Mouse (Mus musculus) hindbrain, embryonic 16.5 days (tissue): ENCODE results near the gene Rbpms2. TPM values are rescaled to one million over a fixed set of nuclear protein-coding genes. Genes with fewer than 3 reads are reported as not detected.
"Not testable (repeated sequence)": the region's sequence is repeated elsewhere in the genome, so short reads cannot be mapped to it uniquely, and the experiment has no call there.

Source experiments
- ATAC-seq: fragments of 200-750 bp; cut with Nextera tagmentation; 2 replicates; pipeline ENCODE4 v1.8.0; 2017; ENCODE audit warnings: moderate TSS enrichment, moderate library complexity
- H3K27ac ChIP-seq: fragments of 300-500 bp; sonication (generic); 2 replicates; pipeline ENCODE4 v1.5.1; 2014; ENCODE audit warnings: low read depth, mild to moderate bottlenecking, control low read depth, low read length, moderate library complexity
- H3K27me3 ChIP-seq: fragments of 300-500 bp; sonication (generic); replicated peaks from 2 replicates; pipeline ENCODE4 v1.6.1; 2014; ENCODE audit warnings: low read length; ENCODE audit not compliant: control insufficient read depth, insufficient read depth
- H3K36me3 ChIP-seq: fragments of 300-500 bp; sonication (generic); 2 replicates; pipeline ENCODE4 v1.6.1; 2014; ENCODE audit warnings: mild to moderate bottlenecking, low read length, moderate library complexity, mixed read lengths; ENCODE audit not compliant: control insufficient read depth, insufficient read depth
- H3K4me1 ChIP-seq: fragments of 300-500 bp; sonication (generic); 2 replicates; pipeline ENCODE4 v1.6.1; 2014; ENCODE audit warnings: low read depth, low read length; ENCODE audit not compliant: control insufficient read depth, insufficient read depth
- H3K4me2 ChIP-seq: fragments of 300-500 bp; sonication (generic); 2 replicates; pipeline ENCODE4 v1.6.1; 2014; ENCODE audit warnings: mild to moderate bottlenecking, low read length, control low read depth, moderate library complexity
- H3K4me3 ChIP-seq: fragments of 300-500 bp; sonication (generic); 2 replicates; pipeline ENCODE4 v1.5.1; 2014; ENCODE audit warnings: mild to moderate bottlenecking, low read length, control low read depth, moderate library complexity
- H3K9ac ChIP-seq: fragments of 300-500 bp; sonication (generic); 2 replicates; pipeline ENCODE4 v1.6.1; 2014; ENCODE audit warnings: low read depth, mild to moderate bottlenecking, control low read depth, low read length, moderate library complexity
- H3K9me3 ChIP-seq: fragments of 300-500 bp; sonication (generic); 2 replicates; pipeline ENCODE4 v1.6.1; 2014; ENCODE audit warnings: mild to moderate bottlenecking, low read length, moderate library complexity; ENCODE audit not compliant: control insufficient read depth
- WGBS: fragments of 180-500 bp; shearing (Covaris S2); extraction: QIAGEN DNeasy Blood & Tissue Kit; methylation state at CpG from one replicate; pipeline ENCODE4 v1.1.7; 2014; 5-methylcytosine and 5-hydroxymethylcytosine counted together
- polyA plus RNA-seq: library from polyadenylated mRNA; unstranded; fragments of >200 nt; fragmentation: Nextera tagmentation; extraction: Ambion mirVana; gene quantifications from 2 replicates; pipeline ENCODE4 v1.2.1, GENCODE M21; 2015

Gene Rbpms2
- polyA plus RNA-seq, 1 experiment from 2014 or later = 4.6 TPM

DNA sequence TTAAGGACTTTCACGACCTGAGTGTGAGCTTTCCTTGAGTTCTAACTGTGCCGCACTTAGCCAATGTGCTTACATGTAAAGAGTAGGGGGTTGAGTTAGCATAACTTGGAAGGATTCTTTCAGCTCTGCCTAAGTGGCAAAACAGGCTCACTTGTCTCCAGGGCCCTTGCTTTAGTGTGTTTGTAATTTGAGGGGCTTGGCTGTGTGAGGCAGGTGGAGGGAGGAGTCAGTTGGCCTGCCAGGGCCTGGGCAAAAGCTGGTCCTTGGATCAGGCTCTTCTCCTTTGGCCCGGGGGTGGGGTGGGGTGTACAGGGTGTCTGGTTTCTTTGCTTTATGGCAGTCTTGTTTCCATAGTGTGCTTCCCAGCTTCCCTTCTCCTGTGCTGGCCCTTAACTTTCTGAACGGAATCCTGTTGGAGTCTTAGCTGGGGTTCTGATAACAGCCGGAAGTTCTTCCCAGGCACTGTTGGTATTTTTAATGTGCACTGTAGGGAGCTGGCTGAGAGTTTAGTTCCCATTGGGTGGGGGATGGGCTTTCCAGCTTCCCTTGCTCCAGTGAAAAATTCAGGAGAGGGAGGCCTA is 49.8 kb downstream of the Rbpms2 start:
- peak overlapping the region; percentile 14; the same call in 1 of the 2 replicates for H3K27ac ChIP-seq
- H3K4me1 ChIP-seq = peaks cover 50% of the 10 kb centered on the region
- no peaks in the 10 kb centered on the region for H3K27me3 ChIP-seq
- H3K4me2 ChIP-seq = peak overlapping the region; percentile 95
- H3K36me3 ChIP-seq = no peaks in the 10 kb centered on the region
- no peaks in the 10 kb centered on the region for H3K9me3 ChIP-seq
- H3K4me3 ChIP-seq = peak overlapping the region; percentile 20
- H3K9ac ChIP-seq = peak overlapping the region; percentile 13; the same call in 1 of the 2 replicates
- 30% methylated on average over 5 of the region's 5 CpGs for WGBS
- no peak for ATAC-seq

DNA sequence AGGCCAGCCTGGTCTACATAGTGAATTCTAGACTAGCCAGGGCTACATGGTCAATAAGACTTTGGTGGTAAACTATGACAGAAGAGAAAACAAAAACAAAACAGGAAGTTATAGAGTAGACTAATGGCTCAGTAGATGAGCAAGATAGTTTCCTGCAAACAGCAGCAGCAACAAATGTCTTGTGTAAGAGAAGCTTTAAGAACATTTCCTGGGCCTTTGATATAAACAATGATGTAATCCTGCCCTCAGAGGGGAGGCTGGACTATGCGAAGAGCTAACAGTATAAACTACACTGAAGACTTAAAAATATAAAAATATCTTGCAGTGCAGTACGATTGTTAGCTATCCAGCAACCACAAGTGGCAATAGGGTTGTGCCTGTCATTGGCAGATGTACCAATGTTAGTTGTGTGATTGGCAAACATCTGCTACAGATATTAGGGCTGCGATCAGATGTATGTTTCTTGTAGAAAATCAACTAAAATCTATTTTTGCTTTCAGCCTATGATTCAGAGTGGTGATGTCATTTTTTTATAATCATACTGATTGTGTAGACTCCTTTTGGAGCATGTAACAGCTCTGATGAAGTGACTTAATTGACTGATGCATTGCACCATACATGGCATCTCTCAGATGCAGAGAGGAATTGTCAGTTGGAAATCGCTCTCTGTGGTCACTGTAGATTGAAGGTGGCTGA is 51.6 kb downstream of the Rbpms2 start:
- peaks cover 48% of the 10 kb centered on the region for H3K4me1 ChIP-seq
- no peak overlapping the region for H3K4me3 ChIP-seq
- no peaks in the 10 kb centered on the region for H3K27me3 ChIP-seq
- 84% methylated on average over 4 of the region's 4 CpGs for WGBS
- H3K9ac ChIP-seq = no peak overlapping the region
- H3K27ac ChIP-seq = no peak overlapping the region
- H3K36me3 ChIP-seq = no peaks in the 10 kb centered on the region
- no peak overlapping the region for H3K4me2 ChIP-seq
- no peaks in the 10 kb centered on the region for H3K9me3 ChIP-seq
- ATAC-seq = no peak

DNA sequence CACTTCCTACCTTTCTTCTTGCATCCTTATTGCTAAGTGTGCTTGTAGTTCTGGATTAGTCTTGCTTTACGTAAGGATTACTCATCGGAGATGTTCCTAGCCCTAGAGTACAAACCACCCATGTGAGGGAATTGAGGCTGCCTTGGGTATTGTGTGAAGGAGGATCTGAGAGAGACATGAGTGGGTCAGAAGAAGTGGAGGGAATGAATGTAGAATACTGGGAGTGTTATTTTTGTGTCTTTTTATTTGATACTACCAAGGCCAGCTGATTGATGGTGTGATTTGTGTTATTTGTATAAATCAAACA is 52.1 kb downstream of the Rbpms2 start:
- no peaks in the 10 kb centered on the region for H3K9me3 ChIP-seq
- H3K27me3 ChIP-seq = no peaks in the 10 kb centered on the region
- H3K4me1 ChIP-seq = peaks cover 48% of the 10 kb centered on the region
- H3K27ac ChIP-seq = no peak overlapping the region
- 93% methylated on average over 2 of the region's 2 CpGs for WGBS
- ATAC-seq = no peak
- H3K4me2 ChIP-seq = no peak overlapping the region
- H3K4me3 ChIP-seq = no peak overlapping the region
- H3K9ac ChIP-seq = no peak overlapping the region
- peaks cover 2% of the 10 kb centered on the region for H3K36me3 ChIP-seq

DNA sequence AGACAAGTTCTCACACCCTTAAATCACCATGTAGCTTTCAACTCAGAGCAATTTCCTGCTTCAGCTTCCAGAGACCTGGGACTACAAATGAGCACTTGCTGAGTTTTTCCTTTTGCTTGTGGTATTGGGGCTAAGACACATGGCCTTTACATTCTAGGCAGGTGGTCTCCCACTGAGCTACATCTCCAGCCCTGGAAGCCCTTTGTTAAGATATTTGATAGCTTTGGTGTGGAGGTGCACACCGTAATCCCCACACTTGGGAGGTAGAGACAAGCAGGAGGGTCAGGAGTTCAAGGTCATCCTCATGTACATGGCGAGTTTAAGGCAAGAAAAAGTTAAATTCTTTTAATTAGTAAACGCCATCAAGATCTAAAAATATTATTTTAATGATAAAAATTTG is 52.7 kb downstream of the Rbpms2 start:
- 86% methylated on average over 3 of the region's 3 CpGs for WGBS
- Histone ChIP-seq H3K4me3 (no peak overlapping the region), H3K4me2 (no peak overlapping the region), H3K9me3 (no peaks in the 10 kb centered on the region), H3K9ac (no peak overlapping the region), H3K36me3 (peaks cover 6% of the 10 kb centered on the region), H3K27me3 (no peaks in the 10 kb centered on the region), H3K4me1 (peaks cover 48% of the 10 kb centered on the region), H3K27ac (no peak overlapping the region)
- no peak for ATAC-seq

DNA sequence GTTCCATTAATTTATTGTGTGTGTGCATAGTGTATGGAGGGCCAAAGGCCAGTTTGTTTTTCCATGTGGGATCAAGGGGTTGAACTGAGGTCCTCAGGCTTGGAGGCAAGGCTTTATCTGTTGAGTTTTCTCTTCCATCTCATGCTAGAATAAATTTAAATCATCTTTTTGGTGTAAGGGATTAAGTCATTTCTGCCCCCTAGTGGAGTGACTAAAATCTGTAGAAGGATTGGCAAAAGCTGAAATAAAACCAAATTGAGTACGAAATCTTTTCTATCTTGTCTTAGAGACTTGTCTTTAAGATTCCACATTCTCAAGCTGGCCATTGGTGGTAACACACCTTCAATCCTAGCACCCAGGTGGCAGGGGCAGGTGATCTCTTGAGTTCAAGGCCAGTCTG is 53.5 kb downstream of the Rbpms2 start:
- peaks cover 40% of the 10 kb centered on the region for H3K4me1 ChIP-seq
- H3K27me3 ChIP-seq = no peaks in the 10 kb centered on the region
- ATAC-seq = no peak
- no peak overlapping the region for H3K27ac ChIP-seq
- H3K9me3 ChIP-seq = no peaks in the 10 kb centered on the region
- H3K9ac ChIP-seq = no peak overlapping the region
- no peak overlapping the region for H3K4me3 ChIP-seq
- 77% methylated on average over 1 of the region's 1 CpGs for WGBS
- no peak overlapping the region for H3K4me2 ChIP-seq
- H3K36me3 ChIP-seq = peaks cover 12% of the 10 kb centered on the region

DNA sequence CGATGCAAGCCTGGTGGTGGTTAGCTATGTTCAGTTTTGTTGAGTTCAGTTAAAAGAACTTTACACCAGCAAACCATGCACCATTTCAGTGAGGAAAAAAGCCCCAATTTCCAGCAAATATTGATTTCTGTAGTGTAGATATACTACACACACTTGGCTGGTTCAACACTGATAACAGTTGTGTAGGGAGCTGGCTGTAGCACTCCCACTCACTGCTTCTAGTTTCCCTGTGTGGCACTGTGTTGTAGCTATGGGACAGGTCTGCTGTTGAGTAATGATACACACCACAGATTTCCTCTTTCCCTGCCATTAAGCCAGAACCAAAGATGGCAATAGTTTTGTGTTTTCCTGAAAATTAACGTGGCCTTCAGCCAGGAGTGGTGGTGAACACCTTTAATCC is 55.3 kb downstream of the Rbpms2 start:
- Histone ChIP-seq H3K4me1 (peaks cover 23% of the 10 kb centered on the region), H3K4me2 (no peak overlapping the region), H3K4me3 (no peak overlapping the region), H3K9me3 (no peaks in the 10 kb centered on the region), H3K36me3 (peaks cover 17% of the 10 kb centered on the region), H3K27me3 (no peaks in the 10 kb centered on the region), H3K27ac (no peak overlapping the region), H3K9ac (no peak overlapping the region)
- no peak for ATAC-seq
- WGBS = 85% methylated on average over 2 of the region's 2 CpGs

DNA sequence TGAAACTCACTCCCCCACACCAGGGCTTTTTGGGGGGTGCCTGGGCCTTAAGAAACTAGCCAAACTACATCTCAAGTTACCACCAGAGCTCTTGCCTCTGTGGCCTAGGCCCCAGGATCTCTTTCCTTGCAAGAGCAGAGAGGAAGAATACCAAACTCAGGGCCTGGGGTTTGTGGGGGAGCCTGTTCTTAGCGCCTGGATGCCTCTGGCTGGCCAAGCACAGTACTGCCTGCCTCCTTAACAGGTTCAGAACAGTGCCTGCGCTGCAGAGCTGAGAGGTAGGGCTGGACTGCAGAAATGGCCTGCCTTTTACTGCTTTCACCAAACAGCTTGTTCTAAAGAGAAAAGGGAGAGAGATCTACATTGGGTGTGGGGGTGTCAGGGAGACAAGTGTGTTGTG is 60.4 kb downstream of the Rbpms2 start:
- not testable (repeated sequence) for H3K9ac ChIP-seq, H3K4me1 ChIP-seq, H3K4me2 ChIP-seq, H3K27me3 ChIP-seq, H3K27ac ChIP-seq, H3K4me3 ChIP-seq, ATAC-seq, H3K9me3 ChIP-seq
- 82% methylated on average over 1 of the region's 2 CpGs for WGBS
- peaks cover 24% of the 10 kb centered on the region for H3K36me3 ChIP-seq

DNA sequence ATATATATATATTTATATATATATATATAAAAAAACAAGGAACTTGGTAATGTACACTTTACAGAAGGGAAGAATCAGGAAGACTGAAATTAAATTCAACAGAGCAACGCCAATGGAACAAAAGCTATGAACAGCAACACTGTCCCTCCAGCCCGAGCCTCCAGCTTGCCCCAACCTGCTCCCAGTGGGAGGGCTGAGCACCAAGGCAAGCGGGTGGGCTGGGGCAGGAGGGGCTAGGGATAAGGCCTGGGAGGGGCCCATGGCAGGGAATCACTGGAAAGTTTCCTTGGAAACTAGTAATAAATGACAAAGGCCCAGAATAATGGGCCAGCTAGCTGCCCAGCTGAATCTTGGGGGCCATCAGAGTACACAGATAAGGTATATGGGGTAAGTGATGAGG is 63.0 kb downstream of the Rbpms2 start:
- Histone ChIP-seq H3K27ac (no peak overlapping the region; the same call in 1 of the 2 replicates), H3K9me3 (no peaks in the 10 kb centered on the region), H3K4me3 (no peak overlapping the region), H3K36me3 (peaks cover 26% of the 10 kb centered on the region), H3K9ac (peak overlapping the region; percentile 42; the same call in 1 of the 2 replicates), H3K4me2 (no peak overlapping the region), H3K27me3 (no peaks in the 10 kb centered on the region), H3K4me1 (peaks cover 2% of the 10 kb centered on the region)
- no peak for ATAC-seq
- 7% methylated on average over 3 of the region's 3 CpGs for WGBS

DNA sequence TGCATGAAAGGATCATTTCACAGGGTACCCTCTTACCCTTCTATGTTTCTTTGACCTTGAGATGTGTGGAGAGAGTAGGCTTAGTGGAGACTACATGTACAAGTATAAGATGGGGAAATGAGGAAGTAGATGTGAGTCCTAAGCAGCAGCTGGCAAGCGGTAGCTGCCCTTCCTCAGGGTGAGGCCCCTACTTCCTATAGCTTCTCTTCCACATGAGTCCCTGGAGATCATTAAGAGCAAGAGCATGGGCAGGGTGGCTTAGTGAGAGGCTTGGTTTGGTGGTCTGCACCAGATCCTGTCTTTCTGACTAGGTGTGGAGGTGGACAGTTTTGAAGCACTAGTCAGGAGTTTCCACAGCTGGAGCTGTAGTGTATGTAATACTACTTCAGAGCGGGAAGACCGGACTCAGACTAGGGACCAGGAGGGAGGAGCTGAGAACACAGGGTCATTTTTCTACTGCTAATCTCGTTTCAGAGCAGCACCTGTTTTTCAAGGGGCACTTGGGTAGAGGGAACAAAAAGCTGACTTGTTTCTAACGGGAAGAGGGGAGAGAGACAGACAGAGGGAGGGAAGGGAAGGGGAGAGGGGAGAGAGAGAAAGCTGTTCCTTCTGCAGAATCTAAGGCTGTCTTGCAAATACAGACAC is 63.6 kb downstream of the Rbpms2 start:
- no peak for ATAC-seq
- no peaks in the 10 kb centered on the region for H3K9me3 ChIP-seq
- H3K27ac ChIP-seq = no peak overlapping the region; the same call in 1 of the 2 replicates
- 36% methylated on average over 5 of the region's 5 CpGs for WGBS
- no peak overlapping the region for H3K9ac ChIP-seq
- peaks cover 2% of the 10 kb centered on the region for H3K4me1 ChIP-seq
- H3K4me3 ChIP-seq = no peak overlapping the region
- H3K4me2 ChIP-seq = no peak overlapping the region
- peaks cover 24% of the 10 kb centered on the region for H3K36me3 ChIP-seq
- no peaks in the 10 kb centered on the region for H3K27me3 ChIP-seq
